Mouse (Mus musculus): ENCODE measurements around the gene Trip10.

DNA sequence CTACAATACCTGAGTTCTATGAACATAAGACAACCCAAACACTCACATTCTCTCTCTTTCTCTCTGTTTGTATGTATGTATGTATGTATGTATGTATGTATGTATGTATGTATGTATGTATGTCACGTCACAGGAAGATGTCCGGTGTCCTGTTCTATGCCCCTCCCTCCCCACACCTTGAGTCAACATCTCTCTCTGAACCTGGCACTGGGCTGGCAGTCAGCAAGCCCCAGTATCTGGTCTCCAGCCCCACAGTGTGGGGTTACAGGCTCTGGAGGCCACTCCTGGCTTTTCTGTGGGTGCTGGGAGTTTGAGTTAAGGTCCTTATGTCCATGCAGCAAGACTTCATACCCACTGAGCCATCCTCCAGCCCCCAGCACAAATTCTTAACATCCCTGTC is 21.8 kb upstream of the Trip10 start:
- no peak for TF ChIP-seq CTCF (conservative IDR thresholded peaks at IDR 0.05; ENCODE audit: insufficient read depth, insufficient read length, low read depth, low read length)
- TF ChIP-seq POLR2A (IDR thresholded peaks at IDR 0.05; ENCODE audit: low read depth, low read length) = no peak

All from kidney, adult 2 months (tissue).